Mouse (Mus musculus): Measurements from ENCODE around the gene Hirip3. TPM values are rescaled to one million over a fixed set of nuclear protein-coding genes. Genes with fewer than 3 reads are reported as not detected.

Gene Hirip3
- total RNA-seq, 2 experiments from 2014 or later = 38.8 to 40.9 TPM

DNA sequence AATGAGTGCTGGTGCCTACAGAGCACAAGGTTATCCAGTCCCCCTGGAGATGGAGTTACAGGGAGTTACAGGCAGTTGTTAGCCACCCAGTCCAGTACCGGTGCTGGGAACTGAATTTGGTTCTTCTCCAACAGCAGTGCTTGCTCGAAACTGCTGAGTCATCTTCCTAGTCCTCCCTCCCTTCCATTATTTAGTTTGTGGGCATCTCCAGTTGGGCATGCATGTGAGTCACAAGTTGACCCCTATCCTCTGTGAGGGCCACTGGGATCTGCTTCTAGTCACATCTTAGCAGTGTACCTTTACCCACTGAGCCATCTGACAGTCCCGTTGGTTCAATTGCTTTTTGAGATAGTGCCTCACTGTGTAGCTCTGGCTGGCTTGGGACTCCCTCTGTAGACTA is 43.8 kb downstream of the Hirip3 start:
- DNase-seq (ENCODE audit: low spot score in 2 of 2) = no peak

DNA sequence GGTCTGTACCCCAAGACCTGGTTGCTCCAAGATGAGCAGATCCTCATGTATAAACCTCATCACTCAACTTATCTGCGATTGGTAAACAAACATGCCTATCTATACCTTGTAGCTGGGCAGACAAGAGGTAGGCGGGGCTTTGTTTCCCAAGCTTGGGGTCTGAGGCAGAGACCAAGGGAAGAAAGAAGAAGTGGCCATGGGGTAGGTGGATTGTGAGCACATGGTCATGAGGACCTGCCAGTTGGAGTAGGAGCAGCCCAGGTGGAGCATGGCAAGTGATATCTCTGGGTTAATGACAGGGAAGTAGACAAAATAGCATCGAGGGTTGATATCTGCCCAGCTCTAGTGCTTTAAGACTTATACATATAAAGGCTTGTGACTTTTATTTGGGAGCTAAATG is 53.1 kb downstream of the Hirip3 start:
- DNase-seq (ENCODE audit: low spot score in 2 of 2) = no peak

Other genes with a start within 250 kb of the Hirip3 start
- gene Nupr1, start 231.1 kb upstream of the Hirip3 start, total RNA-seq (2021) = 1 to 10 TPM; 2.9 to 5.5 TPM
- 10 to 100 TPM; 27.1 to 36.3 TPM for gene Sgf29, start 212.7 kb upstream of the Hirip3 start, total RNA-seq (2021)
- 1 to 10 TPM; 3.8 to 5.3 TPM for gene Sult1a1, start 185.5 kb upstream of the Hirip3 start, total RNA-seq (2021)
- 100 to 1,000 TPM; 114 to 137 TPM for gene Bola2, start 166.6 kb upstream of the Hirip3 start, total RNA-seq (2021)
- 10 to 100 TPM; 20.1 to 21.5 TPM for gene Slx1b, start 166.2 kb upstream of the Hirip3 start, total RNA-seq (2021)
- 100 to 1,000 TPM; 145 to 151 TPM for gene Coro1a, start 154.2 kb upstream of the Hirip3 start, total RNA-seq (2021)
- 100 to 1,000 TPM; 146 to 150 TPM for gene Mapk3, start 102.4 kb upstream of the Hirip3 start, total RNA-seq (2021)
- 1 to 10 TPM; 2.7 to 3.0 TPM for gene Gdpd3, start 95.6 kb upstream of the Hirip3 start, total RNA-seq (2021)
- 100 to 1,000 TPM; 150 to 152 TPM for gene Ypel3, start 85.0 kb upstream of the Hirip3 start, total RNA-seq (2021)
- under 1 TPM; 0.62 to 0.69 TPM for gene Tbx6, start 80.5 kb upstream of the Hirip3 start, total RNA-seq (2021)
- gene Ppp4c, start 69.5 kb upstream of the Hirip3 start, total RNA-seq (2021) = 10 to 100 TPM; 56.2 to 64.6 TPM
- gene Fam57b, start 64.3 kb upstream of the Hirip3 start, total RNA-seq (2021) = 100 to 1,000 TPM; 133 to 147 TPM
- not detected for gene 4930451I11Rik, start 30.3 kb upstream of the Hirip3 start, total RNA-seq (2021)
- 10 to 100 TPM; 54.0 to 54.1 TPM for gene Doc2a, start 14.6 kb upstream of the Hirip3 start, total RNA-seq (2021)
- gene Ino80e, start 405 bp downstream of the Hirip3 start, total RNA-seq (2021) = 10 to 100 TPM; 56.1 to 58.8 TPM
- gene Taok2, start 22.7 kb downstream of the Hirip3 start, total RNA-seq (2021) = 100 to 1,000 TPM; 147 to 167 TPM
- 10 to 100 TPM; 23.6 to 28.3 TPM for gene Tmem219, start 60.9 kb downstream of the Hirip3 start, total RNA-seq (2021)
- 100 to 1,000 TPM; 151 to 152 TPM for gene Kctd13, start 66.9 kb downstream of the Hirip3 start, total RNA-seq (2021)
- 10 to 100 TPM; 35.6 to 46.1 TPM for gene Asphd1, start 87.6 kb downstream of the Hirip3 start, total RNA-seq (2021)
- 100 to 1,000 TPM; 273 to 305 TPM for gene Sez6l2, start 88.6 kb downstream of the Hirip3 start, total RNA-seq (2021)
- gene Cdipt, start 113.9 kb downstream of the Hirip3 start, total RNA-seq (2021) = 100 to 1,000 TPM; 129 to 149 TPM
- gene Cdiptos, start 114.1 kb downstream of the Hirip3 start, total RNA-seq (2021) = under 1 TPM in 1 of 2 experiments, not detected in 1; 0.31 TPM
- 1 to 10 TPM; 5.6 to 6.2 TPM for gene Mvp, start 152.6 kb downstream of the Hirip3 start, total RNA-seq (2021)
- gene Pagr1b, start 154.5 kb downstream of the Hirip3 start, total RNA-seq (2021) = under 1 TPM in 1 of 2 experiments, not detected in 1; 0.62 TPM
- 10 to 100 TPM; 24.9 to 34.2 TPM for gene Pagr1a, start 155.4 kb downstream of the Hirip3 start, total RNA-seq (2021)
- gene Gm42742, start 159.1 kb downstream of the Hirip3 start, total RNA-seq (2021) = 10 to 100 TPM; 33.4 to 34.8 TPM
- 100 to 1,000 TPM; 146 to 184 TPM for gene Prrt2, start 159.2 kb downstream of the Hirip3 start, total RNA-seq (2021)
- 100 to 1,000 TPM; 283 to 292 TPM for gene Maz, start 165.1 kb downstream of the Hirip3 start, total RNA-seq (2021)
- 10 to 100 TPM; 12.6 to 16.5 TPM for gene Kif22, start 180.5 kb downstream of the Hirip3 start, total RNA-seq (2021)
- gene Zg16, start 225.4 kb downstream of the Hirip3 start, total RNA-seq (2021) = not detected
- gene AI467606, start 229.4 kb downstream of the Hirip3 start, total RNA-seq (2021) = 1 to 10 TPM; 1.3 to 1.4 TPM